Mouse (Mus musculus): ENCODE results near the gene Acsf2. TPM values are rescaled to one million over a fixed set of nuclear protein-coding genes. Genes with fewer than 3 reads are reported as not detected.
A peak's percentile ranks its signal among the peaks of the same experiment; 100 is the strongest.

The Acsf2 gene
- total and polyA plus RNA-seq, 3 experiments = 2.8 to 13.1 TPM; not detected in 1

- H3K36me3 ChIP-seq (ENCODE audit: control insufficient read depth in 1 of 2, insufficient read depth in 2 of 2, low read length in 2 of 2) = peaks cover 0 to 9% of the 10 kb centered on the region in 2 experiments; a peak in 2 of 4 replicates
- no peak overlapping the region for H3K27ac ChIP-seq (ENCODE audit: control insufficient read depth, low read depth, low read length)
- H3K4me1 ChIP-seq (ENCODE audit: control insufficient read depth in 1 of 2, insufficient read depth in 2 of 2, low read length in 2 of 2) = peaks cover 3 to 17% of the 10 kb centered on the region in 2 experiments; a peak in 3 of 4 replicates
- TF ChIP-seq ELF1 (IDR thresholded peaks at IDR 0.05; ENCODE audit: low read depth, low read length) (no peak), MAX (IDR thresholded peaks at IDR 0.05; ENCODE audit: low read length) (no peak), KAT2A (conservative IDR thresholded peaks at IDR 0.05; ENCODE audit: low read depth, low read length) (no peak), GATA1 (IDR thresholded peaks at IDR 0.05; ENCODE audit: low read depth, low read length) (no peak), SMC3 (IDR thresholded peaks at IDR 0.05; ENCODE audit: low read depth, low read length) (no peak), ZNF384 (IDR thresholded peaks at IDR 0.05; ENCODE audit: low read depth, low read length) (no peak), POLR2A (IDR thresholded peaks at IDR 0.05; ENCODE audit: control insufficient read depth in 1 of 2, insufficient read depth in 1 of 2, low read depth in 1 of 2, low read length in 2 of 2, poor library complexity in 1 of 2) (no peak), ZKSCAN1 (IDR thresholded peaks at IDR 0.05; ENCODE audit: low read depth, low read length) (no peak), UBTF (IDR thresholded peaks at IDR 0.05; ENCODE audit: borderline replicate concordance, insufficient read depth, low read depth, low read length) (no peak), POLR2AphosphoS2 (IDR thresholded peaks at IDR 0.05; ENCODE audit: low read length) (no peak), JUND (IDR thresholded peaks at IDR 0.05; ENCODE audit: low read depth, low read length) (no peak), NELFE (IDR thresholded peaks at IDR 0.05; ENCODE audit: low read depth, low read length) (no peak), CHD1 (IDR thresholded peaks at IDR 0.05; ENCODE audit: low read depth, low read length) (no peak), MAFK (IDR thresholded peaks at IDR 0.05; ENCODE audit: borderline replicate concordance, low read depth, low read length) (no peak), MEF2A (IDR thresholded peaks at IDR 0.05; ENCODE audit: extremely low read depth, insufficient replicate concordance, low read depth, low read length, poor library complexity, severe bottlenecking) (no peak), MYC (IDR thresholded peaks at IDR 0.05; ENCODE audit: low read depth, low read length) (no peak)
- no peak overlapping the region for H3K4me3 ChIP-seq (ENCODE audit: control insufficient read depth in 1 of 2, insufficient read depth in 1 of 2, low read depth in 2 of 2, low read length in 2 of 2)
- H3K79me2 ChIP-seq (ENCODE audit: control insufficient read depth, insufficient read depth, low read length, poor library complexity) = no peaks in the 10 kb centered on the region; the same call in 1 of the 2 replicates
- no peak for DNase-seq (ENCODE audit: low read depth, low spot score)
- H3K9ac ChIP-seq (ENCODE audit: control insufficient read depth, low read depth, low read length, poor library complexity, severe bottlenecking) = no peak overlapping the region
- no peaks in the 10 kb centered on the region for H3K27me3 ChIP-seq (ENCODE audit: control insufficient read depth in 1 of 2, insufficient read depth in 2 of 2, low read length in 2 of 2)
- no peaks in the 10 kb centered on the region for H3K9me3 ChIP-seq (replicated peaks; ENCODE audit: insufficient read depth, low read length)
These were observed 4.4 kb downstream of the Acsf2 start for GRCm38 (mm10) chr11:94597319-94597718.

GRCm38 (mm10) chr11:94596311-94596852 lies 5.3 kb downstream of the Acsf2 start:
- no peak overlapping the region for H3K27ac ChIP-seq (ENCODE audit: control insufficient read depth, low read depth, low read length)
- H3K4me3 ChIP-seq (ENCODE audit: control insufficient read depth in 1 of 2, insufficient read depth in 1 of 2, low read depth in 2 of 2, low read length in 2 of 2) = no peak overlapping the region
- no peaks in the 10 kb centered on the region for H3K27me3 ChIP-seq (ENCODE audit: control insufficient read depth in 1 of 2, insufficient read depth in 2 of 2, low read length in 2 of 2)
- H3K9ac ChIP-seq (ENCODE audit: control insufficient read depth, low read depth, low read length, poor library complexity, severe bottlenecking) = no peak overlapping the region
- peak; percentile 79 for DNase-seq (ENCODE audit: low read depth, low spot score)
- TF ChIP-seq NELFE (IDR thresholded peaks at IDR 0.05; ENCODE audit: low read depth, low read length) = no peak
- TF ChIP-seq UBTF (IDR thresholded peaks at IDR 0.05; ENCODE audit: borderline replicate concordance, insufficient read depth, low read depth, low read length) = no peak
- TF ChIP-seq MEF2A (IDR thresholded peaks at IDR 0.05; ENCODE audit: extremely low read depth, insufficient replicate concordance, low read depth, low read length, poor library complexity, severe bottlenecking) = no peak
- TF ChIP-seq CHD1 (IDR thresholded peaks at IDR 0.05; ENCODE audit: low read depth, low read length) = no peak
- no peak for TF ChIP-seq RAD21 (IDR thresholded peaks at IDR 0.05; ENCODE audit: low read depth, low read length)
- TF ChIP-seq ETS1 (IDR thresholded peaks at IDR 0.05; ENCODE audit: low read depth, low read length) = no peak
- no peak for TF ChIP-seq POLR2A (IDR thresholded peaks at IDR 0.05; ENCODE audit: control insufficient read depth in 1 of 2, insufficient read depth in 1 of 2, low read depth in 1 of 2, low read length in 2 of 2, poor library complexity in 1 of 2)
- TF ChIP-seq JUND (IDR thresholded peaks at IDR 0.05; ENCODE audit: low read depth, low read length) = no peak
- TF ChIP-seq MXI1 (IDR thresholded peaks at IDR 0.05; ENCODE audit: low read depth, low read length) = no peak
- no peak for TF ChIP-seq POLR2AphosphoS5 (IDR thresholded peaks at IDR 0.05; ENCODE audit: borderline replicate concordance, low read depth, low read length)
- TF ChIP-seq USF1 (IDR thresholded peaks at IDR 0.05; ENCODE audit: low read depth, low read length) = no peak
- TF ChIP-seq MAZ (IDR thresholded peaks at IDR 0.05; ENCODE audit: low read depth, low read length) = no peak
- no peak for TF ChIP-seq KAT2A (conservative IDR thresholded peaks at IDR 0.05; ENCODE audit: low read depth, low read length)
- peaks cover 3 to 12% of the 10 kb centered on the region in 2 experiments; a peak in 3 of 4 replicates for H3K4me1 ChIP-seq (ENCODE audit: control insufficient read depth in 1 of 2, insufficient read depth in 2 of 2, low read length in 2 of 2)
- no peaks in the 10 kb centered on the region; the same call in 1 of the 2 replicates for H3K79me2 ChIP-seq (ENCODE audit: control insufficient read depth, insufficient read depth, low read length, poor library complexity)
- H3K9me3 ChIP-seq (replicated peaks; ENCODE audit: insufficient read depth, low read length) = no peaks in the 10 kb centered on the region
- H3K36me3 ChIP-seq (ENCODE audit: control insufficient read depth in 1 of 2, insufficient read depth in 2 of 2, low read length in 2 of 2) = peaks cover 0 to 6% of the 10 kb centered on the region in 2 experiments; a peak in 2 of 4 replicates
